Mouse (Mus musculus) midbrain, embryonic 11.5 days (tissue): ENCODE results near the gene Cd79a. TPM values are rescaled to one million over a fixed set of nuclear protein-coding genes. Genes with fewer than 3 reads are reported as not detected.

ENCODE experiments used
- ATAC-seq: fragments of 200-750 bp; cut with Nextera tagmentation; 2 replicates; pipeline ENCODE4 v1.8.0; 2017; ENCODE audit warnings: moderate TSS enrichment, moderate library complexity; ENCODE audit not compliant: low FRiP score
- DNase-seq: peaks from one replicate; pipeline ENCODE4 v3.0.0; 2015; ENCODE audit warnings: low spot score; ENCODE audit errors: missing footprints
- H3K27ac ChIP-seq: fragments of 300-500 bp; sonication (generic); 2 replicates; pipeline ENCODE4 v1.5.1; 2014; ENCODE audit warnings: low read depth, low read length
- H3K27me3 ChIP-seq: fragments of 300-500 bp; sonication (generic); 2 replicates; pipeline ENCODE4 v1.6.1; 2014; ENCODE audit warnings: mild to moderate bottlenecking, low read length, moderate library complexity, mixed read lengths; ENCODE audit not compliant: control insufficient read depth, insufficient read depth
- H3K36me3 ChIP-seq: fragments of 300-500 bp; sonication (generic); 2 replicates; pipeline ENCODE4 v1.6.1; 2014; ENCODE audit warnings: mild to moderate bottlenecking, low read length, moderate library complexity, mixed read lengths; ENCODE audit not compliant: control insufficient read depth, insufficient read depth
- H3K4me1 ChIP-seq: fragments of 300-500 bp; sonication (generic); 2 replicates; pipeline ENCODE4 v1.6.1; 2014; ENCODE audit warnings: low read length; ENCODE audit not compliant: control insufficient read depth, insufficient read depth
- H3K4me2 ChIP-seq: fragments of 300-500 bp; sonication (generic); 2 replicates; pipeline ENCODE4 v1.6.1; 2014; ENCODE audit warnings: mild to moderate bottlenecking, moderate library complexity
- H3K4me3 ChIP-seq: fragments of 300-500 bp; sonication (generic); 2 replicates; pipeline ENCODE4 v1.5.1; 2014; ENCODE audit warnings: low read depth, low read length
- H3K9ac ChIP-seq: fragments of 300-500 bp; sonication (generic); 2 replicates; pipeline ENCODE4 v1.6.1; 2014; ENCODE audit warnings: low read length
- H3K9me3 ChIP-seq: fragments of 300-500 bp; sonication (generic); 2 replicates; pipeline ENCODE4 v1.6.1; 2016; ENCODE audit warnings: low read length; ENCODE audit not compliant: control insufficient read depth
- WGBS: fragments of 180-500 bp; shearing (Covaris S2); extraction: QIAGEN DNeasy Blood & Tissue Kit; methylation state at CpG from one replicate; pipeline ENCODE4 v1.1.7; 2014; 5-methylcytosine and 5-hydroxymethylcytosine counted together
- polyA plus RNA-seq: library from polyadenylated mRNA; unstranded; fragments of >200 nt; fragmentation: Nextera tagmentation; extraction: Ambion mirVana; gene quantifications from 2 replicates; pipeline ENCODE4 v1.2.1, GENCODE M21; 2014

The Cd79a gene
- polyA plus RNA-seq, 1 experiment from 2014 or later = 0.12 TPM

- no peak within 1 kb of the TSS for H3K9ac ChIP-seq
- H3K4me3 ChIP-seq = no peak within 1 kb of the TSS
- no peaks in the 10 kb centered on the region for H3K36me3 ChIP-seq
- H3K4me1 ChIP-seq = no peaks in the 10 kb centered on the region
- H3K4me2 ChIP-seq = no peak within 1 kb of the TSS
- whole genome bisulfite sequencing = 93% methylated on average over 7 of the region's 7 CpGs
- no peak within 1 kb of the TSS for H3K27ac ChIP-seq
- H3K9me3 ChIP-seq = no peaks in the 10 kb centered on the region
- no peaks in the 10 kb centered on the region for H3K27me3 ChIP-seq
- DNase-seq = no peak
- ATAC-seq = no peak
Measured at GRCm38 (mm10) chr7:24861913-24862312, 35.3 kb upstream of the Cd79a start, which contains the start of gene Gm9844. Gm9844 (plus strand) TSS chr7:24862213.

- no peaks in the 10 kb centered on the region for H3K36me3 ChIP-seq
- no peaks in the 10 kb centered on the region for H3K27me3 ChIP-seq
- no peaks in the 10 kb centered on the region for H3K4me1 ChIP-seq
- no peak overlapping the region for H3K27ac ChIP-seq
- H3K9ac ChIP-seq = no peak overlapping the region
- 88% methylated on average over 4 of the region's 4 CpGs for WGBS
- no peaks in the 10 kb centered on the region for H3K9me3 ChIP-seq
- DNase-seq (peak; percentile 79), ATAC-seq (no peak)
- H3K4me2 ChIP-seq = no peak overlapping the region
- H3K4me3 ChIP-seq = no peak overlapping the region
Measured at GRCm38 (mm10) chr7:24862853-24863252, 34.3 kb upstream of the Cd79a start.

- Histone ChIP-seq H3K4me2 (no peak overlapping the region), H3K36me3 (no peaks in the 10 kb centered on the region), H3K27ac (no peak overlapping the region), H3K27me3 (no peaks in the 10 kb centered on the region), H3K9me3 (no peaks in the 10 kb centered on the region), H3K4me1 (no peaks in the 10 kb centered on the region), H3K4me3 (no peak overlapping the region), H3K9ac (no peak overlapping the region)
- 27% methylated on average over 6 of the region's 6 CpGs for WGBS
- ATAC-seq (no peak), DNase-seq (peak; percentile 82)
Measured at GRCm38 (mm10) chr7:24864156-24864555, 33.0 kb upstream of the Cd79a start.

DNA sequence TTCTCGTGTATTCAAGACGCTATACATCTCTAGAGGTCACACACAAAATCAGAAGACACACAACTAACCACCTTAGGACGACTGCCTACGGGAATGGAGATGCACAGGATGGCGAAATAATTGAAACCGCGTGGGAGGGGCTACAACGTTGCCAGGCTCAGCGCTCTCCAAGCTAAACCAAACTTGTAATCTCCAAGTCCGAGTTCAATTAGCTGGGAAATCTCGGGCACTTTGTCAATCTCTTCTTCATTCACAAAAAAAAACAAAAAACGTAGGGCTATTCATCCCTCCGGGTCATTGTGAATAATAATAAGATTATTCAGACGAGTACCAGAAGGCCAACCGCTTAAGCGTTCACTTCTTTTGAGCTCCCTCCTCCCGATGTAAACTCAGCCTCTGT, 28.1 kb upstream of the Cd79a start:
- 53% methylated on average over 17 of the region's 17 CpGs for WGBS
- no peak; the same call in 1 of the 2 replicates for ATAC-seq

GRCm38 (mm10) chr7:24869532-24870165, 27.5 kb upstream of the Cd79a start, which contains the start of the genes Lypd4 and Dmrtc2:
Lypd4 (minus strand) TSS chr7:24869941.
Dmrtc2 (plus strand) TSS chr7:24870057.
- peak; percentile 89 for DNase-seq
- 58% methylated on average over 41 of the region's 41 CpGs for WGBS

More for the DNA sequence above, 28.1 kb upstream of the Cd79a start:
- H3K27ac ChIP-seq = no peak overlapping the region
- H3K4me1 ChIP-seq = no peaks in the 10 kb centered on the region
- H3K4me2 ChIP-seq = no peak overlapping the region
- peaks cover 2% of the 10 kb centered on the region; the same call in 1 of the 2 replicates for H3K27me3 ChIP-seq
- peak; percentile 83 for DNase-seq
- H3K4me3 ChIP-seq = no peak overlapping the region
- H3K9ac ChIP-seq = no peak overlapping the region
- H3K36me3 ChIP-seq = no peaks in the 10 kb centered on the region
- H3K9me3 ChIP-seq = no peaks in the 10 kb centered on the region; the same call in 1 of the 2 replicates

DNA sequence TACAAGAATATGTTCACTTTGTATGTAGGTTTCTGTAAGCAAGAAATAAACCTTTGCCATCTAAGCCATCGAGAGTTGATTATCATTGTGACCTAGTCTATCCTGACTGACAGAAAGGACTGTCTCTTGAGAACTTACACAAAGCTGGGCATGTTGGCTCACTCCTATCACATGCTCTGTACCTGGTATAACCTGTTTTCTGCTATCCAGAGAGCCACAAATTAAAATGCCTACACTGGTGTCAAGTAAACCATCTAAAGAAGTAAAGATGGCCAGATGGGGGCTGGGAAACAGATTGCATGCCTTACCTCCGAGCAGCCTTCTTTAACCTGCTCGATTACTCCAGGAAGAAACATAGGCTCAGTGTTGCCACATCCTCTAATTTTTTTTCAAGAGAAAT, 19.6 kb upstream of the Cd79a start:
- Histone ChIP-seq H3K4me3 (no peak overlapping the region), H3K4me2 (no peak overlapping the region), H3K9ac (no peak overlapping the region), H3K9me3 (no peaks in the 10 kb centered on the region), H3K27me3 (no peaks in the 10 kb centered on the region), H3K36me3 (no peaks in the 10 kb centered on the region), H3K4me1 (no peaks in the 10 kb centered on the region), H3K27ac (no peak overlapping the region)
- DNase-seq = peak; percentile 28
- 84% methylated on average over 3 of the region's 3 CpGs for WGBS
- ATAC-seq = no peak

More at GRCm38 (mm10) chr7:24869532-24870165, 27.5 kb upstream of the Cd79a start, which contains the start of the genes Lypd4 and Dmrtc2:
- H3K4me3 ChIP-seq = no peak within 1 kb of the TSS
- no peak within 1 kb of the TSS for H3K4me2 ChIP-seq
- H3K9me3 ChIP-seq = no peaks in the 10 kb centered on the region; the same call in 1 of the 2 replicates
- H3K36me3 ChIP-seq = no peaks in the 10 kb centered on the region
- H3K4me1 ChIP-seq = no peaks in the 10 kb centered on the region
- H3K27me3 ChIP-seq = peaks cover 2% of the 10 kb centered on the region; the same call in 1 of the 2 replicates
- H3K9ac ChIP-seq = no peak within 1 kb of the TSS
- peak; percentile 33; the same call in 1 of the 2 replicates for ATAC-seq
- no peak within 1 kb of the TSS for H3K27ac ChIP-seq

- H3K4me2 ChIP-seq = no peak overlapping the region
- H3K9me3 ChIP-seq = no peaks in the 10 kb centered on the region
- no peaks in the 10 kb centered on the region for H3K4me1 ChIP-seq
- ATAC-seq (no peak), DNase-seq (peak; percentile 85)
- H3K9ac ChIP-seq = peak overlapping the region; percentile 20; the same call in 1 of the 2 replicates
- no peaks in the 10 kb centered on the region for H3K27me3 ChIP-seq
- H3K27ac ChIP-seq = no peak overlapping the region
- no peaks in the 10 kb centered on the region for H3K36me3 ChIP-seq
- H3K4me3 ChIP-seq = no peak overlapping the region
- 17% methylated on average over 2 of the region's 2 CpGs for WGBS
Measured at GRCm38 (mm10) chr7:24879620-24880019, 17.6 kb upstream of the Cd79a start.

DNA sequence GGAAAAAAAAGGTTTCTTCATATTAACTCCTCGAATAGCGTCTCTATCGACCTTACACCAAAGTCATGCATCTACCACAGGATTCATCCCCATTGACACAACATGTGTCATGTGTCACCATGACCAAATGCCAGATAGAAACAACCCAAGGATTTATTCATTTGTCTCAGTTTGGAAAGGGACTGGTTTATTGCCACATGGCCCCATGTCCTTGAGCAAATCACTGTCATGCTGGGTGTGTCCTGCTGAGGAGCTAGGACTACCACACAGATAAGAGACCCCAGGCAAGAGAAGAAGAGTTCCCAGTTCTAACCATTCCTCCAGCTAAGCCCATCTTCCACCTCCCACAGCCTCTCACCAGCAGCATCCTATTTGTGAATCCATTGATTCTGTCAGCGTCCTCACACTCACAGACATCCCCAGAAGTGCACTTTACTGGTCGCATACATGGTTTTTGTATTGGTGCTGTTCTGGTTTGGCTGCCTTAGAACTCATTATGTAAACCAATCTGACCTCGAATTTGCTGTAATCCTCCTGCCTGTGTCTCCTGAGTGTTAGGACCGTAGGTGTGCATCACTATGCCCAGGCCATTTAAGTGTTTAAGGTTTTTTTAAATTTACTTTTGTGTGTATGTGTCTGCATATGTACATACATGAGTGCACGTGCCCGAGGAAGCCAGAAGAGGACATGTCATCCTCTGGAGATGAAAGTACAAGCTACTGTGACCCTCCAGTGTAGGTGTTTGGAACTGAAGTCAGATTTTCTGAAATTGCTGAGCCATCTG, 14.6 kb upstream of the Cd79a start:
- DNase-seq (peak; percentile 62), ATAC-seq (no peak)
- H3K4me1 ChIP-seq = peaks cover 21% of the 10 kb centered on the region
- no peak overlapping the region for H3K27ac ChIP-seq
- peaks cover 7% of the 10 kb centered on the region for H3K36me3 ChIP-seq
- WGBS = 91% methylated on average over 9 of the region's 9 CpGs
- no peak overlapping the region for H3K4me2 ChIP-seq
- no peaks in the 10 kb centered on the region for H3K9me3 ChIP-seq
- H3K9ac ChIP-seq = no peak overlapping the region
- H3K27me3 ChIP-seq = no peaks in the 10 kb centered on the region
- H3K4me3 ChIP-seq = no peak overlapping the region
